Mouse (Mus musculus) brain, embryonic 14.5 days (tissue): ENCODE results near the gene Entpd7.

ENCODE experiments used
- CTCF ChIP-seq: fragments of 200-500 bp; IDR thresholded peaks from 2 replicates; pipeline ENCODE4 v1.5.1; 2012; ENCODE audit warnings: inconsistent platforms, mild to moderate bottlenecking, moderate library complexity, borderline replicate concordance; ENCODE audit not compliant: insufficient read depth, insufficient read length; ENCODE audit errors: extremely low read depth
- POLR2A ChIP-seq: fragments of 200-500 bp; IDR thresholded peaks from 2 replicates; pipeline ENCODE4 v1.6.1; 2012; ENCODE audit warnings: mild to moderate bottlenecking, inconsistent platforms, borderline replicate concordance; ENCODE audit not compliant: poor library complexity, insufficient read depth, insufficient read length, severe bottlenecking; ENCODE audit errors: extremely low read depth

GRCm38 (mm10) chr19:43780391-43780790 is 90.9 kb downstream of the Entpd7 start:
- TF ChIP-seq POLR2A (no peak), CTCF (no peak)
